Mouse (Mus musculus): ENCODE results near the gene Tm7sf2. TPM values are rescaled to one million over a fixed set of nuclear protein-coding genes. Genes with fewer than 3 reads are reported as not detected.

The Tm7sf2 gene
- polyA plus RNA-seq, 1 experiment, result 33.6 TPM

- no peak for TF ChIP-seq GATA1 (IDR thresholded peaks at IDR 0.05; ENCODE audit: low read length)
Measured at GRCm38 (mm10) chr19:6057313-6058096, 10.7 kb downstream of the Tm7sf2 start, which contains the start of the genes Mrpl49 and Fau. TSS of gene Mrpl49 (minus strand) at chr19:6057785. TSS of gene Fau (plus strand) at chr19:6057844.

DNA sequence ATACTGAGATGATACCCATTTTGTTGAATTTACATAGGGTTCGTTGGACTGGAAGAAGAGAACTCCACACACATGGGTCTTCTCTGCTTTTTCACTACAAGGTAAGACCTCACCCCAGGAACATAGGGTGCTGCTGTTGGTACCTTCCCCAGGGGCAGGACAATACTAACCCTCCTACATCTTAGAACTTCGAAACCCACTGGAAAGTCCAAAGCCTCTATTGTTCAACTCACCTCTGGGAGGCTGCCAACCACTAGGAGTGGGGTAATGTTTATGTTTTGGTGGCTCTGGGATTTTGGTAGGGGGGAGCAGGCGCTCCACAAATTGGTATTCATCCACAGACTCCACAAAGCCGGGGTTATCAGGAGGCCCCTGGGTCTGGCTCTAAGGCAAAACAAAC is 11.5 kb downstream of the Tm7sf2 start:
- TF ChIP-seq GATA1 (IDR thresholded peaks at IDR 0.05; ENCODE audit: low read length), result no peak

DNA sequence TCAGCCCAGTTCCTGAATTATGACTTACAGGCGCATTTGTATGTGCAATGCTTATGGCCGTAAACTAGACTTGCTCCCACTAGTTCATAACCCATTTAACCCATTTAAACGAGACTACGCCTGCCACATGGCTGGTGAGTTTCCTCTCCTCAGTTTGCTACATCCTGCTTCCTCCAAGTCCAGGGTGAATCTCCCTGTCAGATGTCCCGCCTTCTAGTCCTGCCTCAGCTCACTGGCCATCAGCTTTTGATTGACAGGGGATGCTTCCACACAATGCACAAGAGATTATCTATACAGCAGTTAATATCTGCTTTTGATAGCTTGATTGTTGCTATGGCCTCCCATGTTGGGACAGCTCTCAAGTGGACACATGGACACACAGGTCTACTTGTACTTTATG is 13.9 kb downstream of the Tm7sf2 start:
- no peak for TF ChIP-seq GATA1 (IDR thresholded peaks at IDR 0.05; ENCODE audit: low read length)

DNA sequence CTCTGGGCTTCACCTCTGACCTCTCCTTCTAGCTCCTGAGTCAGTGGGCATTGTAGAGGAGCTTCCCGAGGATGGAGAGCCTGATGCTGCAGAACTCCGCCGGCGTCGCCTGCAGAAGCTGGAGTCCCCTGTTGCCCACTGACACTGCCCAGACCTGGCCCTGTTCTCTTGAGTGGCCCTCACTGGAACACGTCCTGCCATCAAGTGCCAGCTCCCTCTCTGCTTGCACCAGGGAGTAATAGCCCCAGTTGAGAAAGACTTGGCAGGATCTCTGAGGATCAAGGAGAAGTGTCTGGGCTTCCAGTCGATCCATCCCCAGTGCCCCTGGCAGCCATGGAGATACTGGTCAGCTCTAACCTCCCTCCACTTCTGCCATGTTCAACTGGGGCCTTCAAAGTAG is 15.7 kb downstream of the Tm7sf2 start:
- TF ChIP-seq GATA1 (IDR thresholded peaks at IDR 0.05; ENCODE audit: low read length), result no peak

DNA sequence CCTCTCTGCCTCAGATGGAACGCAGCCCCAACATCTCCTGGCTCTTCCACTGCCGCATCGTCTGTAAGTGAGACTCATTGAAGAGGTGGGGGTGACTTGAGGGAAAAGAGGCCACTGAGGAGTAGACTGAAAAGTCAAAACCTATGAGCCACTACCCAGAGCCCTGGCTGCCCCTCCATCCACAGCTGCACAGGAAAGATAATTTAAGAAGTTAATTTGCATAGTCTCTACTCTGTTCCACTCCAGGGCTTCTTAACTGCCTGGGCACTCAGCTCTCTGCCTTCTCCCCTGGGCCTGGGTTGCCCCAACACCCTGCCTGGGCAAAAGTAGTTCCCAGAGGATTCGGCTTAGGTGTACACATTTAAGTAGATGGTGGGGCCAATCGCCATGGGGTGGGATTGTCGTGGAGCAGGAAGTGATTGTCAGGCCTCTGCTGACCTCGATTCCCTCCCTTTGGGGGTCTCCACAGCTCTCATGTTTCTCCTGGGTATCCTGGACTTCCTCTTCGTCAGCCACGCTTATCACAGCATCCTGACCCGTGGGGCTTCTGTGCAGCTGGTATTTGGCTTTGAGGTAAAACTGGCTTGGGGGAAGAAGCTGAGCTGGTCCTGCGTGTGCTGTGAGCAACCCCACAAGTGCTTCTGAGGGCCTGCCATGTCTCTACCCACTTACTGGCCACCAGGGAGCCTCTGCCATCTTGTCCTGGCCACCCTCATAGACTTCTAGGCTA is 19.3 kb downstream of the Tm7sf2 start:
- no peak for TF ChIP-seq GATA1 (IDR thresholded peaks at IDR 0.05; ENCODE audit: low read length)

DNA sequence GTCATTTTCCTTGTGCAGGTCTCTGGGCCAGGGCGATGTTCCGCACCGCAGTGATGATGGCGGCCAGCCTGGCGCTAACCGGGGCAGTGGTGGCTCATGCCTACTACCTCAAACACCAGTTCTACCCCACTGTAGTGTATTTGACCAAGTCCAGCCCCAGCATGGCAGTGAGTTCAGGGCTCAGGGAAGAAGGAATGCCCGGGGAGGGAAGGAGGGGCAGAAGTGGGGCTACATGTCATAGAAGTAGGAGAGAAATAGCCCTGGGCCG is 20.3 kb downstream of the Tm7sf2 start:
- TF ChIP-seq GATA1 (IDR thresholded peaks at IDR 0.05; ENCODE audit: low read length), result no peak

GRCm38 (mm10) chr19:6047154-6047898 is 20.8 kb downstream of the Tm7sf2 start:
- no peak for TF ChIP-seq GATA1 (IDR thresholded peaks at IDR 0.05; ENCODE audit: low read length)

DNA sequence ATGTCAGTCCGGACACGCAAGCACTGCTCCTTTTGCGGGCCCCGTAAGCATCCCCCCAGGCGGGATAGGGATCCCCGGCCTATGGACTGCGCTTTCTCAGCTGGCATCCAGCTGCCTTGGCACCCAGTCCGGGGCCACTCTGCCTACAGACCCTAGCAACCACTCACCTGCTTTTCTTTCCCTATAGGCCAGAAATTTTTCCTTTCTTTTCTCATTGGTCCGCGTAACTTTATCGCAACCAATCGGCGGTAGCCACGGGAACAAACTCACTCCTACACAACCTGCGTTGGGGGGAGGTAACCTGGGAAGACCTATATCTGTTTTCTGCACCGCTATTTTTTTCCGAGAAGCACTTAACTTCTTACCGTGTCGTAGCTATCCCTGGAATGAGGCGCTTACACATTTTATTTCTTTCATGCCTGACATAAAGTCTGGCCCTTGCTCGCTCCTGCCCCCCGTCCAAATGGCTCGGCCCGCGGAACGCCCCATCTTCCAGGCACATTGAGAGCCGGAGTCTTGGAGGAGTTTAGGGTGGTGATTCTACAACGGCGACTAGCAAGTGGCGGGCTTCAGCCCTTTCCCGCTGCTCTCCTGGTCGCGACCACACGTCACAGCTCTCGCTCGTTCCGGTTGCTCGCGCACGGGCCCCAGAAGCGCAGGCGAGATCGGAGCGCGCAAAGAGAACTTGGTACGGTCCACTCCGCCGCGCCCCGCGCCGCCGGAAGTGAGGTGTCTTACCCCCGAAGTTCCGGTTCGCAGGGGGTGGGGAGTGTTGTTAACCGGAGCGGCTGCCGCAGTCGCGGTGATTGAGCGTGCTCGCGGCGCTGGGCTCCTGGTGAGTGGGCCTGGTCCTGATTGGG is 21.6 kb downstream of the Tm7sf2 start, which contains the start of gene Syvn1:
Gene Syvn1 (plus strand): TSS at position 283 of the 860 bp plus-strand sequence.
- no peak for TF ChIP-seq GATA1 (IDR thresholded peaks at IDR 0.05; ENCODE audit: low read length)

DNA sequence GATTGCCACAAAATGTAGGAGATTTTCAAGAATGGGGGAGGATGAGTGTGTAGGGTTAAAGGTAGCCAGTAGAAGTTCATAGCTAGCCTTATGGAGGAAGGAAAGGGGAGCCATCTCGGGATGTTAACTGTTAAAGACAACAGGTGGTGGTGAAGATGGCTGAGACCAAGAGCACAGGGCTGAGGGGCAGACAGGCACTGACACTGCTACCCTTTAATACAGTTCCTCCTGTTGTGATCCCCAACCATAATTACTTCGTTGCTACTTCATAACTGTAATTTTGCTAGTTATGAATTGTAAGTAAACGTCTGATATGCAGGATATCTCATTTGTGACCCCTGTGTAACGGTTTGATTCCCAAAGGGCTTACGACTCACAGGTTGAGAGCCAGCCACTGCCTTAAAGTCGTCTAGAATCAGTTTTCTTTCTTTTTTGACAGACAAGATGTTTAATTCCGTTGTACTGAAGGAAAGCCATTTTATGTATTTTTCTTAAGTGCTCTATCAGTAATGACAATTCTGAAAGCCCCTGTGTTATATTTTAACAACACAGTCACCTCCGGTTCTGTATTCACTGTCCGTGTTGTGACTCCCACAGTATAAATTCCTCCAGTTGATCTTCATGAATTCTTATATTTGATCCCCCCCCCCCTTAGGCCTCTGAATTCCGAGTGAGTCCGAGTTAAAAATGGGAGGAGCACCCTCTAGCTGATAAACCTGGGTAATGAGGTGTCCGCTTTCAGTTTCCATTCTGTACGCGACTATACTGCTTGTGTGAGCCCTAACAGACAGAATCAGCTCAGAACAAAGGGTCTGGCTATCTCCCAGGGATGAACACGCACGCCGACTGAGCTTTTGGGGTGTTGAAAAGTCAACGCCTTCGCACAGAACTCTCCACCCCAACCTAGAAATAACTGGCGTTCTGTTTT is 22.5 kb downstream of the Tm7sf2 start:
- TF ChIP-seq GATA1 (IDR thresholded peaks at IDR 0.05; ENCODE audit: low read length), result no peak

DNA sequence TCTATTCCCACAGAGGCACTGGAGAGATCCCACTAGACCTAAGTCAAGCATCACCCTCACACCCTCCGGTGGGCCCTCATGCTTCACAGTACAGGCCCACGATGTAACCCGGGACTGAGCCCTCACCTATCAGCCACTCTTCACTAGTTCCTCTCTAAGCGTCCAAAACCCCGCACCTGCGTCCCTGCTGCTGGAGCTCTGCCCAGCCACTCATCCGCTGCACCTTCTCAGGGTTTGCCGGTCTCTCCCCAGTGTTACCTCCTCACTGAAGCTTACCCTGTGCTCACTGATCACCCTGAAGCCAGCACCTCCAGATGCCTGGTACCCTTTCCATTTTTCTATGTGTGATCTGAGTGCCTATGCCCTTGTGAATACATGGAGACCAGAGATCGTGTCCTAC is 25.9 kb downstream of the Tm7sf2 start:
- no peak for TF ChIP-seq GATA1 (IDR thresholded peaks at IDR 0.05; ENCODE audit: low read length)

- TF ChIP-seq GATA1 (IDR thresholded peaks at IDR 0.05; ENCODE audit: low read length), result no peak
Measured at GRCm38 (mm10) chr19:6040002-6040401, 28.2 kb downstream of the Tm7sf2 start.

DNA sequence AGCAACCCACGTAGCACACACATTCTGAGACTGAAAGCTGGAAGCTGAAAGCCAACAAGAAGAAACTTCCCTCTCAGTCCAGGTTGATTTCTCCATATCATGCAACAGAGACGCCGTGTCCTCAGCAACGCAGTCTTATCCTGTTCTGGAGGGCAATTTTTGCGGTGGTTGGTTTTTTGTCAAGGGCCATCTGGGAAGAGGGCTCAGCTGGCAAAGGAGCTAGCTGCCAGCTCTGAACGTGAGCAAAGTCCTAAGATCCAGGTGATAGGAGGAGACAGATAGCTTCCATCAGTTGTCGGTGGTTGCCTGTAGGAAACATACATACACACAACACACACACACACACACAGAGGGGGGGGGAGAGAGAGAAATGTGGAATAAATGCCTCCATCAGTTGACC is 29.8 kb downstream of the Tm7sf2 start:
- TF ChIP-seq GATA1 (IDR thresholded peaks at IDR 0.05; ENCODE audit: low read length), result no peak

DNA sequence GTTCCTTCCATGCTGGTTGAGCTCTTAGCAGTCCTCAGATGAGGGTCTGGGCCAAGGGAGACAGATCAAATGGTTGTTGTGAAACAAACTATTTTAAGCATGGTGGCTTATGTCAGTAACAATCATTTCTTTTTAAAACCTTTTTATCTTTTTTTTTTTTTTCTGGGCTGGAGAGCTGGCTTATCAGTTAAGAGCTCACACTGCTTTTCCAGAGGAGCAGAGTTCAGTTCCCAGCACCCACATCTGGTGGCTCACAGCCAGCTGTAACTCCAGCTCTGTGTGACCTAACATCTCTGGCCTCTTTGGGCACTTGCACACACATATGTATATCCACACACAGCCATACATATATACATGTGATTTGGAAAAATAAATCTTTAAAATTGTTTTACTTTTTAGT is 30.5 kb downstream of the Tm7sf2 start:
- no peak for TF ChIP-seq GATA1 (IDR thresholded peaks at IDR 0.05; ENCODE audit: low read length)

DNA sequence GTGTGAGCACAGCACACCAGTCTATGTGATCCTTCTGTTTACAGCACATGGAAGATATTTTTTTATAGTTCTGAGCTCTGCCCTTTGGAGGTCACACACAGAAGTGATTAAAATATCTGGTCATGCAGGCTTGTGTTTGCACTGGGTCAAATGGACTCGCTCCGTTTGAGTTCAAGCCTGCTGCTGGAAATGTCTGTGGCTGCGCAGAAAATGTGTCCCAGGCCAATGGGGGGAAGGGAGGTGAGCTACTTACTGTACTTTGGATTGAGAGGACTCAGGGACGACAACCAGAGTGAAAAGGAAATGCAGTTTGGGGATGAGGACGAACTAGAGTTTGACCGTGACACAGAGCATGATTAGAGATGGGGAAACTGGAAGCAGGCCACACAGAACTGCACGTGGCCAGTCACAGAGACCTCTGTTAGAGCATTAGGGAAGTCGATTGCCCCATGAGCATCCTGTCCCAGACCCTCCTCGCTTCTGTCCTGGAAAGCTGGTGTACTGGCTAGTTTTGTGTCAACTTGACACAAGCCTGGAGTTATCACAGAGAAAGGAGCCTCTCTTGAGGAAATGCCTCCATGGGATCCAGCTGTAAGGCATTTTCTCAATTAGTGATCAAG is 32.1 kb downstream of the Tm7sf2 start:
- no peak for TF ChIP-seq GATA1 (IDR thresholded peaks at IDR 0.05; ENCODE audit: low read length)

Measured in G1E-ER4 (cell line).